Mouse (Mus musculus) olfactory bulb, adult 2 months (tissue): ENCODE data around the gene Unc5c. TPM values are rescaled to one million over a fixed set of nuclear protein-coding genes. Genes with fewer than 3 reads are reported as not detected.

ENCODE experiments used
- H3K27ac ChIP-seq: fragments of 200-500 bp; 2 replicates; pipeline ENCODE4 v1.5.1; 2012; ENCODE audit warnings: low read depth, low read length; ENCODE audit not compliant: insufficient read depth
- H3K4me1 ChIP-seq: fragments of 200-500 bp; 2 replicates; pipeline ENCODE4 v1.6.1; 2012; ENCODE audit warnings: low read length; ENCODE audit not compliant: control insufficient read depth, insufficient read depth
- H3K4me3 ChIP-seq: fragments of 200-500 bp; 2 replicates; pipeline ENCODE4 v1.5.1; 2012; ENCODE audit warnings: mild to moderate bottlenecking, low read depth, low read length, moderate library complexity; ENCODE audit not compliant: insufficient read depth
- CTCF ChIP-seq: fragments of 200-500 bp; IDR thresholded peaks from 2 replicates; pipeline ENCODE4 v1.5.1; 2012; ENCODE audit warnings: low read depth, mild to moderate bottlenecking, low read length, moderate library complexity; ENCODE audit not compliant: insufficient read depth
- POLR2A ChIP-seq: fragments of 200-500 bp; IDR thresholded peaks from 2 replicates; pipeline ENCODE4 v1.6.1; 2012; ENCODE audit warnings: mild to moderate bottlenecking, low read depth, low read length, moderate library complexity; ENCODE audit not compliant: insufficient read depth
- WGBS: fragments of 180-500 bp; shearing (Covaris S2); methylation state at CpG from one replicate; pipeline ENCODE4 v1.1.7; 2018; 5-methylcytosine and 5-hydroxymethylcytosine counted together
- polyA plus RNA-seq: library from polyadenylated mRNA; stranded (reverse); fragments of >200 nt; gene quantifications from 2 replicates; pipeline ENCODE4 v1.2.4, GENCODE M21; 2012; ENCODE audit warnings: low replicate concordance; ENCODE audit not compliant: missing spikeins, insufficient read depth, insufficient read length

The Unc5c gene
- polyA plus RNA-seq, 1 experiment: not detected

DNA sequence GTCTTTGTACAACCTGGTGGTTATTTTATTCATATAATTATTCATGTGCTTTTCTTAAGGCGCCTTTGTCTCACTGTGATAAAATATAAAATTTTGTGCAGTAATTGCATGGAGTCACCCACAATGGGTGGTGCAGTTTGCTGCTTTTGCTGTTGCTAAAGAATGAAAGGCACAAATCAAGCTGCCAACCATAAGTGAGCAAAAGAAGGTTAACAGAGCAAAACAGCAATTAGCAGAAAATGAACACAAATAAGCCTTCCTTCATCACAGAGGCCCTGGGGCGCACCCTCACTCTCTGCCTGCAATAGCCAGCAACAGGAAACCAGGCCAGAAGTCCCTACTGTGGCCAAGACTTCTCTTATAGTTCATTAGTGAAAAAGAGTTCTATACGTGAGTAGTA is 185.6 kb downstream of the Unc5c start:
- Histone ChIP-seq H3K4me1 (no peaks in the 10 kb centered on the region), H3K27ac (no peak overlapping the region), H3K4me3 (no peak overlapping the region)
- TF ChIP-seq CTCF (no peak), POLR2A (no peak)
- 57% methylated on average over 3 of the region's 3 CpGs for WGBS

- Histone ChIP-seq H3K4me3 (no peak overlapping the region), H3K4me1 (no peaks in the 10 kb centered on the region), H3K27ac (no peak overlapping the region)
- TF ChIP-seq CTCF: no peak
- no peak for TF ChIP-seq POLR2A
- 93% methylated on average over 1 of the region's 1 CpGs for WGBS
Observed at GRCm38 (mm10) chr3:141653915-141654314, 188.9 kb downstream of the Unc5c start.

GRCm38 (mm10) chr3:141659041-141659789 is 194.2 kb downstream of the Unc5c start:
- Histone ChIP-seq H3K27ac (no peak overlapping the region), H3K4me1 (no peaks in the 10 kb centered on the region), H3K4me3 (no peak overlapping the region)
- 59% methylated on average over 3 of the region's 3 CpGs for WGBS
- no peak for TF ChIP-seq POLR2A
- TF ChIP-seq CTCF: no peak

DNA sequence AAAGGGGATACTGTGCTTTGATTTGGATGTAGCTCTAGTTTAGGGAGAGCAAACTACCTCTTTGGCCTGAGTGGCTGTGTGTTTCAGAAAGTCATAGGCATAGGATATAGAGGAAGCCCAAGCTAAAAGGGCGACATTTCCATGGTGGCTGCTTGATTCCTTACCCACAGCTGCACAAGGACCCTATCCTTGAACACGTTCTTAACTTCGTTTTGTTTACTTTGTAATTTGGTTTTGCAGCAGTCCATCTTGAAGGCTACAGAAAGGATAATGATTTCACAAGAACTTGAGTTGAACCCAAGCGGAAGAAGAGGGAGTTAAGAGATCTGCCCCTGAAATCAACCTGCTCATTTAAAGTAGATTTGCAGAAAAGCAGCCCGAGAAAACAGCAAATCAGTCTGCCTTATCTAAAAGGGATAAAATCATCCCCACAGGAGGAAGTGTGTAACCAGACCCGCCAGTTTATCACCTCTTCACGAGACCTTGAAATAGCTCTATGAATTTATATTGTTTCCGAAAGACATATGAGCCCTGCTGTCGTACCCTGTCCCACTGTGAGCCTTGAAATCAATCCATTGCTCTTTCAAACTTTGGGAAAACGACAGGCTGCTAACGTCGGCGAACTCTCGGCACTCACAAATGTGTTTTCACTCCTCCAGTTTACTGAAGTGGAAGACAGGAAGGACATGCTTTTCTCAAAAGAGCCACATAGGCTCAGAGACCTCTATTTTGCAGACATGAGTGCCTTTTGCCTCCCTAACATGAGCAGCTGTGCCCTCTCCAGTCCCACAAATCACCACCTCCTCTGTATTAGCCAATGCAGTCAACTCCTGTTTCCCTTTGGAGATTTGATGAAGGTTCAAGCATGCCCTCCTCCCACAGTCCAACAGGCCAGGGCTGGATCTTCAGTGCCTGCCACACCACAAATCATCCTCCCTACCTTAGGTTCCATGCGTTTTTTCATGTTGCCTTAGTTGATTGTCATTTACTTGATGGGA is 195.3 kb downstream of the Unc5c start:
- 79% methylated on average over 15 of the region's 15 CpGs for WGBS
- TF ChIP-seq POLR2A (no peak), CTCF (no peak)
- Histone ChIP-seq H3K27ac (no peak overlapping the region), H3K4me1 (no peaks in the 10 kb centered on the region), H3K4me3 (no peak overlapping the region)

GRCm38 (mm10) chr3:141689113-141689512 is 224.1 kb downstream of the Unc5c start:
- no peak overlapping the region for H3K4me3 ChIP-seq
- TF ChIP-seq CTCF: no peak
- TF ChIP-seq POLR2A: no peak
- WGBS: 53% methylated on average over 2 of the region's 2 CpGs
- H3K27ac ChIP-seq: no peak overlapping the region
- H3K4me1 ChIP-seq: no peaks in the 10 kb centered on the region

- H3K4me1 ChIP-seq: no peaks in the 10 kb centered on the region
- TF ChIP-seq POLR2A (no peak), CTCF (no peak)
- 100% methylated on average over 1 of the region's 1 CpGs for whole genome bisulfite sequencing
- no peak overlapping the region for H3K27ac ChIP-seq
- H3K4me3 ChIP-seq: no peak overlapping the region
Observed at GRCm38 (mm10) chr3:141690676-141691075, 225.7 kb downstream of the Unc5c start.

DNA sequence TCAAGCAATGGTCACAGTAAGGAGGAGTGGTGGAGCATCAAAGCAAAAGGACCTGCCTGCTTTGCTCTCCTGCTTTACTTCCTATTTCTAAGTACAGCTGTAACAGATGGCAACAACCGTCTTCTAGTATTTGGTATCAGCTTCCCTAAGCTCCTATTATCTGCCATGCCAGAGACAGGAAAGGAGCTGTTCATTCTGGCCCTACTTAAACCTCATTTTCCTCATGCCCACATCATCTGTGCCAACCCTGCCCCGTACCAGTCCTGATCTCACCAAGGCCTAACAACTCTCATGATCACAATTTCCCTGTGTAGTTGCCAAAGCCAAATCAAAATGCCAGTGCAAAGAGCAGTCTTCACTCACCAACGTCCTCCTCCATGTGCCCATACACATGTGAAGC is 226.4 kb downstream of the Unc5c start:
- TF ChIP-seq POLR2A (no peak), CTCF (no peak)
- H3K27ac ChIP-seq: no peak overlapping the region

DNA sequence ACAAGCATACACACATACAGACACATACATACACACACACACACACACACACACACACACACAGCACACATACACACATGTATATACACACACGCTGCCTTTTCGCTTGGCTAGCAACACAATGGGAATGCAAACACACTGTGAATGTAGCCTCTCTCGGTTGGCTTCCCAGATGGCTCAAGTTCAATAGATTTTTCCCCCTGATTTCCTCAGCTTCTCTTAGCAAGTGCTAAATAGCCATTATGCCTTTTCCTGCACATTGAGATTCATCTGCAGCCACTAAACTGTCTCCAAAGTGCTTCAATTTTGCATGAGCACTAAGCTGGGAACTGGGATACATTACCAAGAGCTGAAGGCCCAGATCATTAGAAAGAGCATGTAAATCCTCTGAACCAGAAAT is 226.8 kb downstream of the Unc5c start:
- no peaks in the 10 kb centered on the region for H3K4me1 ChIP-seq
- no peak overlapping the region for H3K27ac ChIP-seq
- TF ChIP-seq CTCF (no peak), POLR2A (no peak)
- H3K4me3 ChIP-seq: no peak overlapping the region
- WGBS: 63% methylated on average over 3 of the region's 3 CpGs

More for the DNA sequence above, 226.4 kb downstream of the Unc5c start:
- Histone ChIP-seq H3K4me1 (no peaks in the 10 kb centered on the region), H3K4me3 (no peak overlapping the region)
- 69% methylated on average over 3 of the region's 3 CpGs for WGBS

DNA sequence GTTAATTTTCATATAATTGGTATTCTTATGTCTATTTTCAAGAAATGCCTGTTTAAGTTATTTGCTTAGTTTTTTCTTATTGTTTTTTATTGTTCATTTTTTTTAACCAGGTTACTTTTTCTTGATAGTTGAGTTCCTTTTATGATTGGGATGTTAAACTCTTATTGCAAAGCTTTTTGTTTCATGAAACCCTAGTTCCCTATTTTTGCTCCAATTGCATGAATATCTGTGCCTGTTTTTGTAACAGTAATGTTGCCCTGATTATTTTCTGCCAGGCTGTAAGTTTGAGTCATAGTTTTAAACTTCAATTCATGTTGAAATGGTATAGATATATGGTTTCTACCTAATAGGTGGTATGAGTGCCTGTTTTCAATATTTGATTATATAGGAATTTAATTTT is 234.2 kb downstream of the Unc5c start:
- Histone ChIP-seq H3K4me3 (no peak overlapping the region), H3K27ac (no peak overlapping the region), H3K4me1 (no peaks in the 10 kb centered on the region)
- TF ChIP-seq POLR2A: no peak
